Mouse (Mus musculus) neural tube, embryonic 12.5 days (tissue): ENCODE results near the gene Hmces. TPM values are rescaled to one million over a fixed set of nuclear protein-coding genes. Genes with fewer than 3 reads are reported as not detected.
A peak's percentile ranks its signal among the peaks of the same experiment; 100 is the strongest.

Source experiments
- ATAC-seq: fragments of 200-750 bp; cut with Nextera tagmentation; 2 replicates; pipeline ENCODE4 v1.8.0; 2017; ENCODE audit warnings: low read depth, mild to moderate bottlenecking, moderate TSS enrichment, moderate library complexity; ENCODE audit not compliant: low FRiP score
- H3K27ac ChIP-seq: fragments of 300-500 bp; sonication (generic); 2 replicates; pipeline ENCODE4 v1.5.1; 2016
- H3K27me3 ChIP-seq: fragments of 300-500 bp; sonication (generic); replicated peaks from 2 replicates; pipeline ENCODE4 v1.6.1; 2016; ENCODE audit warnings: mild to moderate bottlenecking
- H3K36me3 ChIP-seq: fragments of 300-500 bp; sonication (generic); 2 replicates; pipeline ENCODE4 v1.6.1; 2016; ENCODE audit warnings: mild to moderate bottlenecking
- H3K4me1 ChIP-seq: fragments of 300-500 bp; sonication (generic); 2 replicates; pipeline ENCODE4 v1.6.1; 2016
- H3K4me2 ChIP-seq: fragments of 300-500 bp; sonication (generic); replicated peaks from 2 replicates; pipeline ENCODE4 v1.6.1; 2016; ENCODE audit warnings: mild to moderate bottlenecking
- H3K4me3 ChIP-seq: fragments of 300-500 bp; sonication (generic); 2 replicates; pipeline ENCODE4 v1.5.1; 2016
- H3K9ac ChIP-seq: fragments of 300-500 bp; sonication (generic); 2 replicates; pipeline ENCODE4 v1.6.1; 2016; ENCODE audit warnings: mild to moderate bottlenecking
- H3K9me3 ChIP-seq: fragments of 300-500 bp; sonication (generic); 2 replicates; pipeline ENCODE4 v1.6.1; 2016; ENCODE audit warnings: mild to moderate bottlenecking
- WGBS: fragments of 180-500 bp; shearing (Covaris S2); methylation state at CpG from one replicate; pipeline ENCODE4 v1.1.7; 2016; 5-methylcytosine and 5-hydroxymethylcytosine counted together
- polyA plus RNA-seq: library from polyadenylated mRNA; unstranded; fragments of >200 nt; fragmentation: Nextera tagmentation; extraction: Ambion mirVana; gene quantifications from 2 replicates; pipeline ENCODE4 v1.2.1, GENCODE M21; 2016

Hmces gene
- 34.4 and 41.1 TPM in 2 replicates for polyA plus RNA-seq

- 1% methylated on average over 61 of the region's 62 CpGs for WGBS
- ATAC-seq = peak; percentile 92
- H3K27ac ChIP-seq = peak within 1 kb of the TSS; percentile 50
- peak within 1 kb of the TSS; percentile 84 for H3K4me3 ChIP-seq
- peaks cover 62% of the 10 kb centered on the region for H3K36me3 ChIP-seq
- H3K27me3 ChIP-seq = no peaks in the 10 kb centered on the region
- peak within 1 kb of the TSS; percentile 88 for H3K9ac ChIP-seq
- H3K4me1 ChIP-seq = peaks cover 12% of the 10 kb centered on the region; the same call in 1 of the 2 replicates
- peak within 1 kb of the TSS; percentile 89 for H3K4me2 ChIP-seq
- H3K9me3 ChIP-seq = no peaks in the 10 kb centered on the region
These were observed at the start of gene Hmces for GRCm38 (mm10) chr6:87913661-87914325. Hmces (plus strand) TSS chr6:87913935.

GRCm38 (mm10) chr6:87866211-87866610, 47.5 kb upstream of the Hmces start:
- no peaks in the 10 kb centered on the region for H3K36me3 ChIP-seq
- 89% methylated on average over 6 of the region's 6 CpGs for WGBS
- H3K9me3 ChIP-seq = no peaks in the 10 kb centered on the region
- no peak overlapping the region for H3K27ac ChIP-seq
- H3K4me3 ChIP-seq = no peak overlapping the region
- no peaks in the 10 kb centered on the region for H3K4me1 ChIP-seq
- H3K4me2 ChIP-seq = no peak overlapping the region
- no peak overlapping the region for H3K9ac ChIP-seq
- ATAC-seq = no peak
- no peaks in the 10 kb centered on the region for H3K27me3 ChIP-seq

- WGBS = 79% methylated on average over 2 of the region's 2 CpGs
These were observed 46.5 kb upstream of the Hmces start for GRCm38 (mm10) chr6:87867256-87867655.

GRCm38 (mm10) chr6:87868871-87869506, 44.7 kb upstream of the Hmces start:
- 79% methylated on average over 9 of the region's 9 CpGs for WGBS

More at GRCm38 (mm10) chr6:87867256-87867655, 46.5 kb upstream of the Hmces start:
- H3K4me1 ChIP-seq = no peaks in the 10 kb centered on the region
- ATAC-seq = no peak
- H3K36me3 ChIP-seq = no peaks in the 10 kb centered on the region
- no peak overlapping the region for H3K9ac ChIP-seq
- no peaks in the 10 kb centered on the region for H3K9me3 ChIP-seq
- H3K27ac ChIP-seq = no peak overlapping the region
- H3K4me2 ChIP-seq = no peak overlapping the region
- H3K27me3 ChIP-seq = no peaks in the 10 kb centered on the region
- H3K4me3 ChIP-seq = no peak overlapping the region

GRCm38 (mm10) chr6:87870440-87870839, 43.3 kb upstream of the Hmces start:
- H3K4me3 ChIP-seq = no peak overlapping the region
- H3K9me3 ChIP-seq = no peaks in the 10 kb centered on the region
- no peaks in the 10 kb centered on the region for H3K4me1 ChIP-seq
- H3K27me3 ChIP-seq = no peaks in the 10 kb centered on the region
- H3K36me3 ChIP-seq = no peaks in the 10 kb centered on the region
- 79% methylated on average over 1 of the region's 1 CpGs for WGBS
- H3K9ac ChIP-seq = no peak overlapping the region
- H3K27ac ChIP-seq = no peak overlapping the region
- ATAC-seq = no peak
- H3K4me2 ChIP-seq = no peak overlapping the region

More at GRCm38 (mm10) chr6:87868871-87869506, 44.7 kb upstream of the Hmces start:
- Histone ChIP-seq H3K27me3 (no peaks in the 10 kb centered on the region), H3K4me2 (no peak overlapping the region), H3K36me3 (no peaks in the 10 kb centered on the region), H3K9ac (no peak overlapping the region), H3K4me1 (no peaks in the 10 kb centered on the region), H3K4me3 (no peak overlapping the region), H3K27ac (no peak overlapping the region), H3K9me3 (no peaks in the 10 kb centered on the region)
- no peak for ATAC-seq

- Histone ChIP-seq H3K9ac (no peak overlapping the region), H3K4me2 (no peak overlapping the region), H3K27me3 (no peaks in the 10 kb centered on the region), H3K9me3 (no peaks in the 10 kb centered on the region), H3K4me1 (no peaks in the 10 kb centered on the region), H3K27ac (no peak overlapping the region), H3K4me3 (no peak overlapping the region), H3K36me3 (no peaks in the 10 kb centered on the region)
- WGBS = 89% methylated on average over 7 of the region's 7 CpGs
- ATAC-seq = no peak
These were observed 42.5 kb upstream of the Hmces start for GRCm38 (mm10) chr6:87871240-87871639.

- Histone ChIP-seq H3K4me3 (no peak overlapping the region), H3K36me3 (no peaks in the 10 kb centered on the region), H3K9ac (no peak overlapping the region), H3K27me3 (no peaks in the 10 kb centered on the region), H3K27ac (no peak overlapping the region), H3K4me1 (no peaks in the 10 kb centered on the region), H3K4me2 (no peak overlapping the region), H3K9me3 (no peaks in the 10 kb centered on the region)
- no peak for ATAC-seq
- 62% methylated on average over 1 of the region's 1 CpGs for WGBS
These were observed 40.6 kb upstream of the Hmces start for GRCm38 (mm10) chr6:87873104-87873503.

GRCm38 (mm10) chr6:87873963-87874362, 39.8 kb upstream of the Hmces start:
- Histone ChIP-seq H3K9ac (no peak overlapping the region), H3K27me3 (no peaks in the 10 kb centered on the region), H3K9me3 (no peaks in the 10 kb centered on the region), H3K27ac (no peak overlapping the region), H3K36me3 (no peaks in the 10 kb centered on the region), H3K4me3 (no peak overlapping the region), H3K4me2 (no peak overlapping the region), H3K4me1 (no peaks in the 10 kb centered on the region)
- ATAC-seq = no peak
- 82% methylated on average over 2 of the region's 2 CpGs for WGBS

GRCm38 (mm10) chr6:87875083-87875482, 38.7 kb upstream of the Hmces start:
- H3K4me2 ChIP-seq = no peak overlapping the region
- H3K9ac ChIP-seq = no peak overlapping the region
- no peak overlapping the region for H3K4me3 ChIP-seq
- no peak for ATAC-seq
- no peaks in the 10 kb centered on the region for H3K9me3 ChIP-seq
- no peak overlapping the region for H3K27ac ChIP-seq
- 80% methylated on average over 1 of the region's 1 CpGs for WGBS
- no peaks in the 10 kb centered on the region for H3K27me3 ChIP-seq
- H3K4me1 ChIP-seq = no peaks in the 10 kb centered on the region
- no peaks in the 10 kb centered on the region for H3K36me3 ChIP-seq

- ATAC-seq = no peak
- Histone ChIP-seq H3K9me3 (no peaks in the 10 kb centered on the region), H3K27me3 (no peaks in the 10 kb centered on the region), H3K9ac (no peak overlapping the region), H3K4me2 (no peak overlapping the region), H3K4me3 (no peak overlapping the region), H3K36me3 (no peaks in the 10 kb centered on the region), H3K4me1 (no peaks in the 10 kb centered on the region), H3K27ac (no peak overlapping the region)
- 85% methylated on average over 7 of the region's 7 CpGs for WGBS
These were observed 38.2 kb upstream of the Hmces start for GRCm38 (mm10) chr6:87875562-87875961.

- Histone ChIP-seq H3K9ac (no peak overlapping the region), H3K4me1 (no peaks in the 10 kb centered on the region), H3K4me3 (no peak overlapping the region), H3K36me3 (no peaks in the 10 kb centered on the region), H3K27ac (no peak overlapping the region), H3K27me3 (no peaks in the 10 kb centered on the region), H3K9me3 (no peaks in the 10 kb centered on the region), H3K4me2 (no peak overlapping the region)
- 76% methylated on average over 13 of the region's 13 CpGs for WGBS
- no peak for ATAC-seq
These were observed 37.6 kb upstream of the Hmces start for GRCm38 (mm10) chr6:87876068-87876643.

- Histone ChIP-seq H3K9ac (no peak overlapping the region), H3K9me3 (no peaks in the 10 kb centered on the region), H3K27ac (no peak overlapping the region), H3K36me3 (no peaks in the 10 kb centered on the region), H3K4me3 (no peak overlapping the region), H3K27me3 (no peaks in the 10 kb centered on the region), H3K4me2 (no peak overlapping the region), H3K4me1 (no peaks in the 10 kb centered on the region)
- no peak for ATAC-seq
- 51% methylated on average over 4 of the region's 4 CpGs for WGBS
These were observed 34.7 kb upstream of the Hmces start for GRCm38 (mm10) chr6:87879010-87879409.
